Mouse (Mus musculus) frontal cortex, postnatal 10 days (tissue): ENCODE results near the gene Adam12.

Source experiments
- DNase-seq, 2 experiments: peaks; one replicate each; pipeline ENCODE4 v3.0.0; 2022; ENCODE audit warnings: low spot score in 2 of 2, mixed read lengths in 1 of 2

Adam12 gene

GRCm38 (mm10) chr7:134224741-134225612 lies 7.0 kb downstream of the Adam12 start:
- peak; percentile 48 to 60 for DNase-seq

GRCm38 (mm10) chr7:134224421-134224740 lies 7.6 kb downstream of the Adam12 start:
- peak in 1 of 2 experiments; percentile 14 for DNase-seq

- DNase-seq = peak; percentile 39 to 78
Measured at GRCm38 (mm10) chr7:134223444-134224161, 8.3 kb downstream of the Adam12 start.

DNA sequence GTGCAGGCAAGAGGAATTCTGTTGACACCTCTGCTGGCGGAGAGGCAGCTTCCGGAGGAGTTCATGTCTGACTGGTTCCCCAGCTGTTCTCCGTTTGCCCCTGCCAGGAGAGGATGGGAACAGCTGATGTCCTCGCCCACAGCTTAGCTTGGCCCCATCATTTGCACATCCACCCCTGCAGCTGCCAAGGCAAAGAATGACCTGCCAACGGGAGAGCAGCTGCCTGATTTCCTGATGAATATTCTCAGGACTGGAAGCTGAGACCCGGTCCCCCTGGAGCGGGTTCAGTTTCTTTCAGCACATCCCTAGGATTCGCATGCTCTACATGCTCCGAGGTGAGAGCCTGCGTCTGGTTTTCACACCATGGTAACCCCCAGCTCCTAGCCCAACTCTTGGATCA lies 24.0 kb downstream of the Adam12 start:
- DNase-seq = peak; percentile 45 to 57

DNA sequence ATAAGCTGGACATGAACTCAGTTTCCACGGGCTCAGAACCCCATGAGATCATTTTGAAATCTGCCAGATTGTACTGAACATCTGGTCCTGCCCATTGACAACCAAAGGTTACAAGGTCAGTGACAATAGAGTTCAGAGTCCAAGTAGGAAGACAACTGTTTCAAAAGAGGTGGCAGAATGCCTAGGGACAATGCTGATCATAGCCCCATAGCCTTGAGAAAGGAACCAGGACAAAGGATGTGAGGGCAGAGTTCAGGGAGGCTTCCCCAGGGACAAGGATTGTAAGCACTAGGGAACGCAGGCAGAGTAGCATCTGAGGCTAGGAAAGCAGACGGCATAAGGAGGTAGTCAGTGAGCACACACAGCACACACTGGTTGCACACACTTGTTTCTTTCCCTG lies 38.9 kb downstream of the Adam12 start:
- no peak for DNase-seq

GRCm38 (mm10) chr7:134190101-134190500 lies 41.8 kb downstream of the Adam12 start:
- no peak for DNase-seq

- no peak for DNase-seq
Measured at GRCm38 (mm10) chr7:134188565-134188964, 43.4 kb downstream of the Adam12 start.

DNA sequence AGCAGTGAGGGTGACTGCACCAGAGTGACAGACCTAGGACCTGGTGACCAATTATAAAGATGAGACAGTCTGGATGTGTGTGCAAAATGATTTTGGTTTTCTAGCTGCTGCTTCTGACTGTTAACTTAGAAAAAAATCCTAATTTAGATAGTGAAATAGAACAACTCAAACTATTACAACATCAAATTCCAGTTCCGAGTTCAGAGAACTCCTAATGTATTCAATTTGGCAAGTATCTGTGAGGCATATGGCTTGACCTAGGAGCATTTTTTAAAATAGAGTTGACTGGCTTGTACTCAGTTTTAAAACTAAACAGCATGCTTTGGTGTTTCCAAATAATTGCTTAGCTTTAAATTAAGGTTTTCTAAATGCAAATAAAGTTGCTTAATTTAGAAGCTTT lies 44.0 kb downstream of the Adam12 start:
- DNase-seq = no peak

- no peak for DNase-seq
Measured at GRCm38 (mm10) chr7:134186497-134186896, 45.4 kb downstream of the Adam12 start.

- no peak for DNase-seq
Measured at GRCm38 (mm10) chr7:134185751-134186150, 46.2 kb downstream of the Adam12 start.

DNA sequence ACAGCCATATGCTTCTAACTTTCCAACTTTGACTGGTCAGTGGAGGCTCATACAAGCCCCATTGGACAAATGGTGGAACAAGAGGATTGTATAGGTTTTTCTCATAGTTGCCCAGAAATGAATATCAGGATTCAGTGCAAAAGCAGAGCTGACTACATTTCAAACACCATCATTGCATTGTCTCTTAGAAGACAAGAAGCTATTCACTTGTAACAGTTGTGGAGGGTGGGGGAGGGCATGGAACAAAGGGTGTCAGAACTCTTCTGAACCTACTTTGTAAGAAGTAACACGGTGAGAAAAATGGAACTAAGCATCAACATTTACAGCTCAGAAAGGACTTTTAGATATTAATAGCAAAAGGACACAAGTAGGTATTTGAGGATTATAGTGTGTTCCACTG lies 50.2 kb downstream of the Adam12 start:
- DNase-seq = no peak

- DNase-seq = no peak
Measured at GRCm38 (mm10) chr7:134181056-134181455, 50.9 kb downstream of the Adam12 start.

DNA sequence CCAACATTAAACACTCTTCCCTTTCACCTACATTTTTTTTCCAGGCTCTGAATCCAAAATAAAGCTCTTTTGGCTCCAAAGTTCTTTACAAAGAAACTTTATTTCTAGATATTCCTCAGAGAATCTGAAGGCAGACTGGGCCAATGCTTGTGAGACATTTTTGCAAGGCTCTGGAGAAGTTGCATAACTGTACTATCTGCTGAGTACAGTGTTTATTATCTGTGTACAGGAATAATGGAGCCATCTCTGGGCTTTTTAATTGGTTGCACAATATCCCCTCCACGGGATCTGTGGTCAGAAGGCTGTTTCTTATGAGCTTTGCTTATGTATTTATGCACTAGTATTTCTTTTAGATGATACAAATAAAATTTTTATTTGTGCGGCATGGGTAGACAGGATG lies 54.9 kb downstream of the Adam12 start:
- no peak for DNase-seq

- DNase-seq = no peak
Measured at GRCm38 (mm10) chr7:134175201-134175600, 56.7 kb downstream of the Adam12 start.

GRCm38 (mm10) chr7:134173442-134174090 lies 58.4 kb downstream of the Adam12 start:
- DNase-seq = no peak

DNA sequence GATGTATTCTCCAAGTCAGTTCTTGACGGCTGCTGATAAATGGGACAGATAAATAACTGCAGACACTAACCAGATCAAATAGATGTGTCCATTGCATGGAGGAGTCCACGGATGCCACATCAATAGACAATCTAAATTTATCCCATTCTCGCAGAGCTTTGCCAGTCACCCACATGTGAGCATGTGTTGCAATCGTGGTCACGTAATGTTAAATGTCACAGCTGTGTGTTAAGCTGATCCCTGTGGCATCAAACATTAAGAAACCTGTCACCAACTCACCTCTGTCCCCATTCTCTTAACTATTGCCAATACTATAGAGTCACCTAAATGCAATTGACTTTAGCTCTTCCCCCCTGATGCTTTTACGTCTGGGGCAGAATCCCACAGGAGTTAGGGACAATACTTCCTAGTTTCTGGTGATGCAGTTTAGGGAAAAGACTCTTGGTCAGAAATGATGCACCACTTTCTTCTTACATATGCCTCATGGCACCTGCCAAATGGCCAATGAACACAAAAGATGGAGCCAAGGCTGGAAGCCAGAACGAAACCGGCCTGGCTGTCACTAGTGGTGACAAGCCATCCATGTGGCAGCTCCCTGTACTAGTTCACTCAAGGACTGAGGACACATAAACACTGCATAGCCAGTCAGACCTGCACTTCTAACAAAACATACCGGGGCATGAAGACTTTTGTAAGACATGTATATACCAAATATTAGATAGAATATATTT lies 61.6 kb downstream of the Adam12 start:
- no peak for DNase-seq

DNA sequence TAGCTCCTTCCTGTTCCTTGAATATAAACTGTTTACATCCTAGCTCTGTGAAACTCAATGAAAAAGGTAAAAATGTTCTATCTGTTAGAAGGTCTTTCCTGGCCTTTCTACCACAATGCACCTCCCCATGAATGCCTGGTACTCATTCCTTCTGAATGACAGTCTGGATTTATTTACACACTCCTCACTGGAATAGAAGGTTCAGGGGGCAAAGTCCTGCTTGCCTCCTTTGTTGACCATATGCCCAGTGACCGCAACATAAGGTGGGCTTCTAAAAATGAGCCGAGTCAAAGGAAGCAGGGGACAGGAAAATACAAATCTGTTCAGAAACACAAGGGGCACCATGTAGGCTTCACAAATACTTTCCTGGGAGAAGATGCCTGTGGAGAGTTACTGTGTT lies 62.2 kb downstream of the Adam12 start:
- DNase-seq = no peak

DNA sequence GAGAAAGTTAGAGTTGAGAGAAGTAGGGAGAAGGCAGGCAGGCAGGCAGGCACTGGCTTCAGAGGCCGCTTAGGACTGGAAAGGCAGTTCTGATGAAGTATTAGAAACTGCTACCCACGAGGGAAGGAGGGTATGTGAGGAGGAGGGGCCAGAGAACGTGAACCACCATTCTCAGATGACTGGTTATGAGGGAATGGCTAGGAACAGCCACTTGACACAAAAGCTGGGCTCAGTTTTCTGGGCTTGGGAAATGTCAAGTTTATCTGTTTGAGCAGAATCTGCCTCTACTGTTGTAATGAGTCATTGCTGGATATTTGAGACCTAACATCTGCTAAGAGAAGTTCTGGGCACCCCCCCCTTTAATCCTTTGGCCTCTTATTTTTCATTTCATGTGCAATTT lies 64.4 kb downstream of the Adam12 start:
- no peak for DNase-seq

- no peak for DNase-seq
Measured at GRCm38 (mm10) chr7:134163751-134164150, 68.2 kb downstream of the Adam12 start.

DNA sequence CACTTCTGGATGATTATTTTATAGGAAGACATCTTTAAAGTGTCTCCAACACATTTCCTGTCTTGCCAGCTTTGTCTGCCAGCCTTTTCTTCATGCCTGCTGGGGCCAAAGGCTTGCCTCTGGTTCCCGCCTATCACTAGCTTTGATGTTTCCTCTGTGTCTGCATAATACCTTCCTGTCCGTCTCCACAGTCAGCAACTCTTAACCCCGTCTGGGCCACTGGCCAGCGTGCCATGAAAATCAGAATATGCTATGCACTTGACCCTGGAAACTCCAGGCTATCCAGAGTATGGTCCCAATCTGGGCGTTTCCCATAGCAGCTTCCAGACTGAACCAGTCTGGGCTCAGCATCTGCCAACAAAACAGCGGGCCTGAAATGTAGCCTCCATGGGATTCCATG lies 69.1 kb downstream of the Adam12 start:
- no peak for DNase-seq

- no peak for DNase-seq
Measured at GRCm38 (mm10) chr7:134159608-134160007, 72.3 kb downstream of the Adam12 start.

DNA sequence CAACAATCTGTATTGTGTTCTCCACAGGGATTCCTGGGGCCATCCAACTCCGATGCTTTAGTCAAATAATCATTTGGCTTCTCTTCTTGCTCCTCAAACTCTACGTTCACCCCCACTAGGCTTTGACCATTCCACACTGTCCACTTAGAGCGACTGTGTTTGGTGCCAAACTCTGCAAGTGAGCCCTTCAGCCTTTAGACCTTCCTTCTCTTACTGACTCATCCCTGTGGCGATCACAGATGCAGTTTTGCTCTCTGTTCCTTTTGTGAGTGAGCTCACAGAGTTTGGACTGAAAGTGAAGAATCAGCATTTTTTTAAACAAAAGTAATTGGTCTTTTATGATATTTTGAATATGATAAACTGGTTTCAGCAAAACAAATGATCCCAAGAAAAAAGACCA lies 80.6 kb downstream of the Adam12 start:
- no peak for DNase-seq
